Mouse (Mus musculus) monocyte, adult 5-6 weeks (primary cell): Measurements from ENCODE around the gene Gm26741. TPM values are rescaled to one million over a fixed set of nuclear protein-coding genes. Genes with fewer than 3 reads are reported as not detected.
A peak's percentile ranks its signal among the peaks of the same experiment; 100 is the strongest.
"Not testable (repeated sequence)": the region's sequence is repeated elsewhere in the genome, so short reads cannot be mapped to it uniquely, and the experiment has no call there.

Experiments used
- ATAC-seq: fragments of 153-309, 156-312 bp; replicated peaks from 2 replicates; pipeline ENCODE4 v1.8.0; 2017; ENCODE audit warnings: mild to moderate bottlenecking; ENCODE audit not compliant: low TSS enrichment, insufficient number of reproducible peaks, severe bottlenecking, poor library complexity, low FRiP score
- total RNA-seq: library from RNA; stranded (forward); fragments of 200-1000, 200-491, 200-594 nt; gene quantifications from 3 replicates; pipeline ENCODE4 v1.2.3, GENCODE M21; 2017

Gm26741 gene
- total RNA-seq, result not detected in 3 replicates

DNA sequence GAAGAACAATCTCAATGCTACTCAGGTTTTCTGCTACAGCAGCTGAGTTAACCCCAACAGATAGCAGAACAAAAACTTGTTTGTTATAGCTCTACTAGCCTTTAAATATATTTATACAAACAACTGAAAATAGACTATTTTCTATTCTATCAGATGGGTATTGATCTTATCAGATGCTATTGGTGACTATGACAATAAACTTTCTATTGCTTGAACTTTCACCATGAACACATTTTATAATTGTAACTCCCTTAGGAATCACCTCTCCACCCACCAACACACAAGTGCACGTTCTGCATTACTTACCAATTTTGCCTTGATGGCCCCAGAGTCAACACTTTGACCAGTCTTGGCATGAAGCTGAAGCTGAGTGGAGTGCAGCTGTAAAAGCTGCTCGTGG is at the start of gene Gm26741:
Gene Gm26741 (plus strand): TSS at position 301 of the 400 bp plus-strand sequence.
- no peak for ATAC-seq

DNA sequence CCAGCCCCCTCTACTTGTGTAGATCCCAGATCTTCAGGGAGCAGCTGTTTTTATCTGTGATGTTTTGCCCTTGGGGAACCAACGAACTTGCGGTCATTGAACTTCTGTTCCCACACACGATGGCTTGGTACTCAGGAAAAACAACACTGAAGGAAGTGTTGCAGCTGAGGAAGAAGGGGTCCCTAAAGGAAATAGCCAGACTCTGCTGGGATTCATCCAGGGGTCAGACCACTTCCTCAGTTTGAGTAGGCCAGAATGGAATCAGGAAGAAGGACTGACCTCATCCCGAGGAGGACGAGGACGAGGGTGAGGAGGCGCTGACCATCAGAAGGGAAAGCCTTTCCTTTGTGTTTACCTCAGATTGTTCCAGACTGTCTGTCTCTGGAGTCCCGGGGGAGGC is 49.4 kb upstream of the Gm26741 start:
- no peak for ATAC-seq

DNA sequence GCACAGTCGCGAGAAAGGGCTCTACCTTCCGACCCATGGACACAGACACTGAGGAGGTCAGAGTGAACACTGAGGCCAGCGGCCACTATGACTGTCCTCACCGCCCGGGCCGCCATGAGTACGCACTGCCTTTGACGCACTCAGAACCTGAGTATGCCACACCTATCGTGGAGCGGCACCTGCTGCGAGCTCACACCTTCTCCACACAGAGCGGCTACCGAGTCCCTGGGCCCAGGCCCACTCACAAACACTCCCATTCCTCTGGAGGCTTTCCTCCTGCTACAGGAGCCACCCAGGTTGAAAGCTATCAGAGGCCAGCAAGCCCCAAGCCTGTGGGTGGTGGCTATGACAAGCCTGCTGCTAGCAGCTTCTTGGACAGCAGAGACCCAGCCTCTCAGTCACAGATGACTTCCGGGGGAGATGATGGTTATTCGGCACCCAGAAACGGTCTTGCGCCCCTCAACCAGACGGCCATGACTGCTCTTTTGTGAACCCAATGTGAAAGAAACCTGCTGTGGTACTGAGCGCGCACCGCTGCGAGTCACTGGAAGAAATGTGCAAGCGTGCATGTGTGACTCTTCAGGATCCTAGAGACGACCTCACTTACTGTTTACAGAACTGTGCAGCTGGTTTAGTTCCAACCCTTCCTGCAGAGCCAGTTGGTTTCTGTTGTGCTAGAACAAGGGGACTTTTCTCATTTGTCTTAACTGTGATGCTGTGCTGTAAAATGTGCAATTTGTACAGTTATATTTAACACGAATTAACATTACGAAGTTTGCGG is 38.9 kb upstream of the Gm26741 start:
- ATAC-seq, result no peak

DNA sequence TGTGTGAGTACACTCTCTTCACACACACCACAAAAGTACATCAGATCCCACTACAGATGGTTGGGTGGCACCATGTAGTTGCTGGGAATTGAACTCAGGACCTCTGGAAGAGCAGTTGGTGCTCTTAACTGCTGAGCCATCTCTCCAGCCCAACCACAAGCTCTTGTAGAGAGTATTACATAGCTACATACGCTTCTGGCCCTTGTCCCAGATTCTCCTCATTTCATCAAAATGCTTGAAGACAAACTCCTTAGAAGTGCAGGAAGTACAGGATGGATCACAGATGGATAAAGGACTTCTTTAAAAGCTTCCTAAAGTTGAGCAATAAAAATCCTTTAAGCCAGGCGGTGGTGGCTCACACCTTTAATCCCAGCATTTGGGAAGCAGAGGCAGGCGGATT is 36.6 kb upstream of the Gm26741 start:
- ATAC-seq, result no peak

DNA sequence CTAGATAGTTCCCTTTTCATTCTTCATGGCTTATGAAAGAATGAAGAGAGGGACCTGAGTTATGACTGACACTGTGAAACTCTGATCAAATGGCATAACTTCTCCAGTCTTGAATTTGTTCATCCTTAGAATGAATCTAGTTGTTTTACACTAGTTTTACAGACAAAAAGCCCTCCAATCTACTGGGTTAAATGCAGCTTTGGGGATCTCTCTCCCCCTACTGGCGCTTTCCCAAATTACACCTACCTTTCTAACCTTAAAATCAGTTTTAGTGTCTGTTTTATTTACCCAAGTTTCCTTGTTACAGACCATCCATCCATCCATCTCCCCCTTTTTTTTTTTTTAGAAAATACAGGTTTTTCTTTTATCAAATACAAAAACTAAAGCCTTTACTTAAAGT is 27.6 kb upstream of the Gm26741 start:
- no peak for ATAC-seq

DNA sequence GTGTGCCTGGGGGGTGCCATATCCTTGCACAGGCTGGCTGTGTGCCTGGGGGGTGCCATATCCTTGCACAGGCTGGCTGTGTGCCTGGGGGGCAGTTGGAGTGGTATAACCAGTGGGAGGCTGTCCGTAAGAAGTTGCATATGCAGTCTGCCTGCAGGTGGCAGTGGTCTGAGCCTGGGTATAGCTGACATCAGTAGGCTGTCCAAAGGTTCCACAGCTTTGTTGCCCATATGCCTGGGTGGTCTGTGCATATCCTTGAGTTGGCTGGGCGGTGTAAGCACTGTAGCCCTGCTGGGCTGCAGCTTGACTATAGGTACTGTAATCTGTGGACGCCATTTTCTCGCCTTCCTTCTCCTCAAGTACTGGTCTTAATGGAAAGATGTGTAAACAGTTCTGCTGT is 15.2 kb upstream of the Gm26741 start:
- ATAC-seq, result not testable (repeated sequence)

DNA sequence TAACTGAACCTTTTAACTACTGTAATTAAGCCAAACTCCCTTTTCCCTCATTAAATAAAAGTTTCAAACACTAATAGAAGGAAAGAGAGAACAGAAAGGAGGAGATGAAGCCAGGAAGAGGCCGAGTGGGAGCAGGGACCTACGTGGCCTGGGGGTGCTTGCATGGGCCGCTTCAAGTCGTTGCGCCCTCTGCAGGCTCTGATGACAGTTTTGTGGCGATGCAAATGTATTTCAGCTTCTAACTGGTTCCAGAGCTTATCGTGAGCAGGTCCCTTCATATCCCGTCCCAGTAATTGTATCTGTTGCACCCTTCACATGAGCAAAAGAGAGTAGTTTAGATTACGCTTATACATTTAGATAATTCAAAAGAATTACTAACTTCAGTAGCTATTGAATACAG is 5.4 kb upstream of the Gm26741 start:
- ATAC-seq, result no peak

DNA sequence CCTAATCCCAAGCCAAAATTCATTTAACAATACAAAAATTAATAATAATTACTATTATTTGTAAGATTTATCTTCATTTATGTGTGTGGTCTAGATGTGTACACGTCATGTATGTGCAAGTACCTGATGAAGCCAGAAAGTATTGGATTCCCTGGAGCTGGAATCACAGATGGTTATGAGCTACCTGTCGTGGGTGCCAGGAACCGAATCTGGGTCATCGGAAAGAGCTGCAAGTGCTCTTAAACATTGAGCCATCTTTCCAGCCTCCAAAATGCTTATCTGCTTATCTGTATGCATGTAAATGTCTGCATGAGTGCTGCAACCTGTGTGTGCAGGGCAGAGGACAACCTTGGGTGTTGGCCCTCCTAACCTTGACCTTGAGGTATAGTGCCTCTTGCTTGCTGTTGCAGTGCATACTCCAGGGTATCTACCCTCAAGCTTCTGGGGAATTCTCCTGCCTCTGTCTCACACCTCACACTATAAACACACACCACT is 1.7 kb downstream of the Gm26741 start:
- ATAC-seq, result no peak

DNA sequence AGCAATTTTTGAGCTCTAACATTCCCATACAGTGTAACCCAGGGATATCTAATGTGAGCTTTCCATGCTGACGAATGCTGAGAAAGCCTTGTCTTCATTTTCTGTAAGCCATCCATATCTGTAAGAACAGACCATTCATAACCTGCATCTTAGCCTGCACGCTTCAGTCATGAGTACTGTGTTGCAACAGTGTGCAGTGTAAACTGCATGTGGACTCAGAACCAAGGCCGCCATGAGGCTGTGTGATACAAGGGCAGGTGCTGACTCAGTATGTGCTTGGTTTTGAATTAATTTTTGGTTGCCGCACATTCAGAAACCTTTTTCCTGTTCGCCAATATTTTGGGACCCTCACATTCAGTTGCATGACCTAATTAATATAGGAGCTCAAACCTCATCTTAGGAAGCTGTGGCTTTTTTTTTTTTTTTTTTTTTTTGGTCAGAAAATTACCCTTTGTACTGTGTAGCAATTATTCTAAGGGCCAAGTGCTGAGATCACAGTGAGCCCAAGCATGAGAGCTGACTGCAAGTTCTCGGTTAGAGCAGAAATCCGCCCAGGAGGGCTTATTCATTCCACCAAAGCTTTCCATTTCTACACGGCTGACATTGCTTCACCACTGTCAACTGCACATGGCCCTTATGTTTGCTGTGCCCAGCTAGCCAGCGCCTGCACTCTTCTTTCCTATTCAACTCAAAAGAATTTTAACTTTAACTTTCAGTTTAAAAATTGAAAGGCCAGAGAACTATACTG is 2.5 kb downstream of the Gm26741 start:
- no peak for ATAC-seq

DNA sequence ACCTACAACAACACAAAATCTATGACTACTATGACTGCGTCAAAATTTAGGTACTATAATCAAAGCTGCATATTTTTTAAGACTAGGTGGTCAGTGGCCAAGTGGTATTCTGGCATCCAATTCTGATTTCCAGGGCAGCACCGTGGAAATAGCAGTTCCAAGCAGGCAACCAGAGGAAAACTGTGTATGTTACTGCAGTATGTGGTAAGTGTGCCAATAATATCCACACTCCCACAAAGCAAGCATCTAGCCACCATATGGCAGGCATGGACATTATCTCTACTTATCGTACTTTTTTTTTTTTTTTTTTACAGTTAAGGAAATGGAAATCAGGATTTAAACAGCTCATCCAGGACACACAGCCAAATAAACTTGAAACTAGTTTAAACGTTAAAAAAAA is 9.8 kb downstream of the Gm26741 start:
- no peak for ATAC-seq

DNA sequence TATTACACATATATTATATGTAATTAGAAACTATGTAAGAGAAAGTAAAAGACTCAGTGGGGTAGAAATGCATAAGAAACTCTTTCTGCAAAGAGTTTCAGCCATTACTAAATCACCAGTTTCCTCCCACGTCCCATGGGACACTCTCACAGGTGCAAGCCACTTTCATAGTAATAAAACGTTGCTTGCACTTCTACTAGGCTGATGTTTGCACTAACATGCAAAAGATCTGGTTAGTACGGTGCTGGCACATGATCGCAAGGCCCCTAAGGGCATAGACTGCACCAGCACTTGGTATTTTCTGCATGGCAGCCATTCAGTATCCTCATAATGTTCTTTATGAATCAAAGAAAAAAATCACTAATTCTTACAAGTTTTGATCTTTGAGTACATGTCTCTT is 15.3 kb downstream of the Gm26741 start:
- no peak for ATAC-seq

DNA sequence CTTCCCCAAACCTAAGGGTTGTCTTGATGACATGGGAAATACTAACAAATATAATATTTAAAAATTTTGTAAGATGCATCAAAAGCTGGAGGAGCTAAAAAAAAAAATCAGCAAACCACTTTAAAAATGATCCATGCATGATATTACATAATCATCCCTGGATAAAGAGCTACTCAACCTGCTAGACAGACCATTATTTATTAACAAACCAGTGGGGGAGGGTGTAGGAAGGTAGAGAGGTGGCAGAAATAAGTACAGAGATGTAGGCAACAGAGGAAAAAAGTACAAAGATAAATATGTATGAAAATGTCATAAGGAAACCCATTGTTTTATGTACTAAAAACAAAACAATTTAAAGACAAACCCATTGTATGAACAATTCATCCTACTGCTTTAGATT is 16.1 kb downstream of the Gm26741 start:
- ATAC-seq, result no peak

DNA sequence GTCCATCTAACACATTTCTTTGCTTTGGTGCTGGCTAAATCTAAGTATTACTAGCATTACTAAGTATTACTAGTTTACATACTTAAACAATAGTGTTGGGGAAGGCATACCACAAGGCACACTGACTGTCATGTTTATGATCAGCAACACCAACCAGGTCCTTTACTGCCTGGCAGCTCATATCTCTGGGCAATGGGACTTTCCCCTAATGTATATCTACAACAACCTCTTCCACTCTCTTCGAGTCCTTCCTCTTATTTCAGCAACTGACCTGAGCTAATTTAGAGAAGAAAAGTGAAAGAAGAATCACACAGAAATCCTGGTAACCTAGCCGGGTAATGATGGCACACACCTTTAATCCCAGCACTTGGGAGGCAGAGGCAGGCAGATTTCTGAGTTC is 17.9 kb downstream of the Gm26741 start:
- 0 out of 2 replicates have a peak, but pooled peaks have one; percentile 52 for ATAC-seq

DNA sequence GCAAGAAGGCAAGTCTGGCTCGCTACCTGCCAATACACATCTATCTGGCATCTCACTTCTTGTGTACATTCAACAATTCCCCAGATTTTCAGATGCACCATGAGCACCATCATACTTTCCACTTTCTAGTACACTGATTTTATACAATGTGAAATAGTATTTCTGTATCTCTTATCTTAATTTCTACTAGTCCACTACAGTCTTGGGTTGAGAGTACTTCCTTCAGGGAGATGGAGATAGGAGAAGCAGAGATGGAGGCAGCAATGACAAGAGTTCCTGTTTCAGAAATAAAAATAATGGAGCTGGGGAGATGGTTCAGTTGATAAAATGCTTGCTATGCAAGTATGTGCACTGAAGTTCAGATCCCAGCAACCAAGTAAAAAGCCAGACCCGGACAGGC is 19.2 kb downstream of the Gm26741 start:
- no peak for ATAC-seq

DNA sequence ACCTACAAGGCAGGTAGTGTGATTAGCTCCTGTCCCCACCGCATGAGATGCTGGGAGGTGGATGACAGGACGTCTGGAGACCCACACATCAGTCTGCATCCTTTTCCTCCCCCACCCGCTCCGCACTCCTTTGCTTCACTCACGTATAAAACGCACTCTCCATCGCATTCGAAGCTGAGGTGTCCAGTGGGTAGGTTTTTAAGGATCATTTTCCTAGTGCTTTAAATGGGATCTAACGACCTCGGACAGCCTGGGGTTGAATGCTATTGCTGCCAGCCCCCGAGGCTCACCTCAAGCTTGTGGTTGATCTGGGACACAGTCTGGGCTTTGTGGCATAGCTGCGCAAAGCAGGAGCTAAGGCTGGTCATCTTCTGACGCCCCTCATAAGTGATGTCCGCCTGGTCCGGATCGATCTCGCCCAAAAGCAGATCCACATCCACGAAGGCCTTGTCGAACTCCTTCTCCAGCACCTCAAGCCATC is 22.8 kb downstream of the Gm26741 start:
- 0 out of 2 replicates have a peak, but pooled peaks have one; percentile 16 for ATAC-seq

DNA sequence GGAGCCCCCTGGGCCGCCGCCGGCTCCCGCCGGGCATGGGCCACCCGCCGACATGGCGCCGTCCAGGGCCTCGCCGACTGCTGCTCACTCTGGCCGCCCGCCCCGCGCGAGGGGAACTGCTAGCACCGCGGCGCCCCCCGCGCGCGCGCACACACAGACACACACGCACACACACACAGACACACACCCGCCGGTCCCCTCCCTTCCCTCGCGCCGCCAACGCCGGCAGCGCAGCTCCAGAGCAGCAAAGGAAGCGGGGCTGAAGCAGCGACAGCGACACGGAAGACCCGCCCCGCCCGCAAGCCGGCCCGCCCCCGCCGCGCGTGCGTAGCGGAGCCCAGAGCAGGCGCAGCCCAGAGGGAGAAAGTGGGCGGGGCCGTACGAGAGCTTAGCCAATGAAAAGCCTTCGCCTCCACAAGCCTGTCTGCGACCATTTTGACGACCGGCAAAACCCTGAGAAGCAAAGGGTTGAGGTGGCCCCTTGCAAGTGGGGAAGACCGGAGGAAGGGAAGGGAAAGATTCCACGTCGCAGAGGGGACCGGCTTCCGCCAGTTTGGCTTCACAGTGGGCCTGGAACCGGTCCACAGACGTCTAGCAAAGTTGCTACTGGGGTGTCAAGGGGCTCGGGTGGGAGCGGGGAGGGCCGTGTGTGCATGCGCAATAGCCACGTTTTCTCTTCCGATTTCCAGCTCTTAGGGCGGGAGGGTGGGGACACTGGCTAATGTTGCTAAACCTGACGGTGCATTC is 23.5 kb downstream of the Gm26741 start, which contains the start of gene Gopc:
Gene Gopc (minus strand): TSS at position 280 of the 747 bp plus-strand sequence.
- ATAC-seq, result peak; percentile 96

DNA sequence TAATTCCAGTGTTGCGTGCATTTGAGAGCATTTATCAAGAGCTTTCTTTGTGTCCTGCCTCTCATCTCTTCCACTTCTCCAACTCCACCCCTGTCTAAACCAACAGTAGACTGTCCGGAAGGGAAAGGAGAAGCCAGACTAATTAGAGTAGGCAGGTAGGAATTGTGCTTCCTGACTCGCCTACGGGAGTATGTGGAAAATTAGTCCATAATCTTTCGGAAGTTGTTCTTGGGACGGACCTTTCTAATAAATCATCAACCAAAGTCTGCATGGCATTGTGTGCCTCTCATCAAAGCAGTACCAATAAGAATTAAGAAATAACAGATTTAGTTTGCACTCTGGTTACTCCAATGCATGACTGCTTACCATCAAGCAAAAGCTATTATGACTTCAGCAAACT is 24.5 kb downstream of the Gm26741 start:
- no peak for ATAC-seq

DNA sequence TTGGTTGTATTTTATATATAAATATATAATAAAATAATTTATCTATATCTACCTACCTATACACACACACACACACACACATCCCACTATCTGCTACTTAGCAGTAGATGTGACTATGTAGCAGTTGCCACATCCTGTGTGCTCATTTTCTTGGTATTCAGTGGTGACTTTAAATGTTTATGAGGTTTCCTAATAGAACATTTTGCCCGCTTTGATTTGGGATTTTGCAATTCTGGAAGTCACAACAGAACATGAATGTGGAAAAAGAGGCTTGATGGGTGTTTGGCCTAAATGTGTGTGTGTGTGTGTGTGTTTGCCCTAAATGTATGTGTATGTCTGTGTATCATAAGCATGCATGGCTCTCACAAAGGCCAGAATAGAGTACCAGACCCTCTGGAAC is 25.0 kb downstream of the Gm26741 start:
- ATAC-seq, result no peak
